Mouse (Mus musculus): ENCODE measurements around the gene Pik3c2g.

Gene Pik3c2g

GRCm38 (mm10) chr6:139839907-139840306 is 252.9 kb downstream of the Pik3c2g start:
- DNase-seq (ENCODE audit: extremely low spot score, low spot score) = no peak

- DNase-seq (ENCODE audit: extremely low spot score, low spot score) = no peak
Observed at GRCm38 (mm10) chr6:139841272-139841671, 254.3 kb downstream of the Pik3c2g start.

- DNase-seq (ENCODE audit: extremely low spot score, low spot score) = no peak
Observed at GRCm38 (mm10) chr6:139842626-139843025, 255.6 kb downstream of the Pik3c2g start.

GRCm38 (mm10) chr6:139843531-139843930 is 256.5 kb downstream of the Pik3c2g start:
- no peak for DNase-seq (ENCODE audit: extremely low spot score, low spot score)

- no peak for DNase-seq (ENCODE audit: extremely low spot score, low spot score)
Observed at GRCm38 (mm10) chr6:139846889-139847544, 260.0 kb downstream of the Pik3c2g start.

GRCm38 (mm10) chr6:139849931-139850330 is 262.9 kb downstream of the Pik3c2g start:
- no peak for DNase-seq (ENCODE audit: extremely low spot score, low spot score)

- DNase-seq (ENCODE audit: extremely low spot score, low spot score) = no peak
Observed at GRCm38 (mm10) chr6:139851705-139852603, 264.9 kb downstream of the Pik3c2g start.

- DNase-seq (ENCODE audit: extremely low spot score, low spot score) = no peak
Observed at GRCm38 (mm10) chr6:139852836-139853235, 265.8 kb downstream of the Pik3c2g start.

- no peak for DNase-seq (ENCODE audit: extremely low spot score, low spot score)
Observed at GRCm38 (mm10) chr6:139860141-139860540, 273.1 kb downstream of the Pik3c2g start.

GRCm38 (mm10) chr6:139861534-139861933 is 274.5 kb downstream of the Pik3c2g start:
- no peak for DNase-seq (ENCODE audit: extremely low spot score, low spot score)

GRCm38 (mm10) chr6:139865059-139865673 is 278.1 kb downstream of the Pik3c2g start:
- no peak for DNase-seq (ENCODE audit: extremely low spot score, low spot score)

GRCm38 (mm10) chr6:139874418-139875176 is 287.6 kb downstream of the Pik3c2g start:
- DNase-seq (ENCODE audit: extremely low spot score, low spot score) = peak; percentile 29

- DNase-seq (ENCODE audit: extremely low spot score, low spot score) = no peak
Observed at GRCm38 (mm10) chr6:139876691-139877090, 289.7 kb downstream of the Pik3c2g start.

- DNase-seq (ENCODE audit: extremely low spot score, low spot score) = no peak
Observed at GRCm38 (mm10) chr6:139877476-139878361, 290.7 kb downstream of the Pik3c2g start.

- DNase-seq (ENCODE audit: extremely low spot score, low spot score) = no peak
Observed at GRCm38 (mm10) chr6:139878362-139878696, 291.3 kb downstream of the Pik3c2g start.

- no peak for DNase-seq (ENCODE audit: extremely low spot score, low spot score)
Observed at GRCm38 (mm10) chr6:139882076-139882475, 295.1 kb downstream of the Pik3c2g start.

- DNase-seq (ENCODE audit: extremely low spot score, low spot score) = no peak
Observed at GRCm38 (mm10) chr6:139887175-139887574, 300.2 kb downstream of the Pik3c2g start.

GRCm38 (mm10) chr6:139895637-139896036 is 308.6 kb downstream of the Pik3c2g start:
- DNase-seq (ENCODE audit: extremely low spot score, low spot score) = no peak

GRCm38 (mm10) chr6:139899630-139900151 is 312.7 kb downstream of the Pik3c2g start:
- no peak for DNase-seq (ENCODE audit: extremely low spot score, low spot score)

- no peak for DNase-seq (ENCODE audit: extremely low spot score, low spot score)
Observed at GRCm38 (mm10) chr6:139901801-139902200, 314.8 kb downstream of the Pik3c2g start.
